Mouse (Mus musculus) heart, postnatal 4 days (tissue): ENCODE data around the gene Rbbp8nl. TPM values are rescaled to one million over a fixed set of nuclear protein-coding genes. Genes with fewer than 3 reads are reported as not detected.

Source experiments
- microRNA-seq, 2 experiments: library from miRNA; unstranded; fragments of <30 nt; microRNA quantifications; one replicate each; pipeline ENCODE4 v1.2.0; 2021 to 2022
- total RNA-seq, 2 experiments: library from RNA; stranded (reverse); gene quantifications; 2 replicates each; pipeline ENCODE4 v1.2.3; 2021

Gene Rbbp8nl
- total RNA-seq, 2 experiments from 2014 or later: not detected

Small RNA genes within 50 kb of the gene (microRNA-seq; reads per million reads assigned to microRNA genes)
- 0 reads per million in 2 experiments for gene Mir3091

Other genes starting within 250 kb of the Rbbp8nl start
- gene Psma7, start 247.4 kb downstream of the Rbbp8nl start, total RNA-seq: 100 to 1,000 TPM; 174 to 190 TPM
- gene Ss18l1, start 247.4 kb downstream of the Rbbp8nl start, total RNA-seq: 1 to 10 TPM; 4.0 TPM
- gene Mtg2, start 219.3 kb downstream of the Rbbp8nl start, total RNA-seq: 10 to 100 TPM; 14.2 to 16.5 TPM
- gene Hrh3, start 185.4 kb downstream of the Rbbp8nl start, total RNA-seq: not detected
- 10 to 100 TPM; 28.5 to 28.6 TPM for gene Osbpl2, start 170.6 kb downstream of the Rbbp8nl start, total RNA-seq
- 100 to 1,000 TPM; 103 to 104 TPM for gene Adrm1, start 118.4 kb downstream of the Rbbp8nl start, total RNA-seq
- 10 to 100 TPM; 47.8 to 49.6 TPM for gene Lama5, start 64.0 kb downstream of the Rbbp8nl start, total RNA-seq
- 100 to 1,000 TPM; 619 to 692 TPM for gene Rps21, start 32.5 kb downstream of the Rbbp8nl start, total RNA-seq
- gene Cables2, start 16.4 kb downstream of the Rbbp8nl start, total RNA-seq: 10 to 100 TPM; 15.2 to 15.4 TPM
- 1 to 10 TPM; 1.6 to 2.5 TPM for gene Gata5, start 44.8 kb upstream of the Rbbp8nl start, total RNA-seq
- under 1 TPM; 0.19 to 0.20 TPM for gene Slco4a1, start 166.4 kb upstream of the Rbbp8nl start, total RNA-seq
- gene Ntsr1, start 210.1 kb upstream of the Rbbp8nl start, total RNA-seq: under 1 TPM; 0.21 to 0.45 TPM